Mouse (Mus musculus) forebrain, embryonic 13.5 days (tissue): ENCODE results near the gene Myo10. TPM values are rescaled to one million over a fixed set of nuclear protein-coding genes. Genes with fewer than 3 reads are reported as not detected.
A peak's percentile ranks its signal among the peaks of the same experiment; 100 is the strongest.

Source experiments
- ATAC-seq: fragments of 200-750 bp; cut with Nextera tagmentation; 2 replicates; pipeline ENCODE4 v1.8.0; 2017
- H3K27ac ChIP-seq: fragments of 300-500 bp; sonication (generic); 2 replicates; pipeline ENCODE4 v1.5.1; 2015; ENCODE audit warnings: inconsistent platforms, mild to moderate bottlenecking, moderate library complexity
- H3K27me3 ChIP-seq: fragments of 300-500 bp; sonication (generic); 2 replicates; pipeline ENCODE4 v1.6.1; 2015; ENCODE audit warnings: mild to moderate bottlenecking, inconsistent platforms
- H3K36me3 ChIP-seq: fragments of 300-500 bp; sonication (generic); 2 replicates; pipeline ENCODE4 v1.6.1; 2015; ENCODE audit warnings: mild to moderate bottlenecking, inconsistent platforms; ENCODE audit not compliant: poor library complexity, severe bottlenecking
- H3K4me1 ChIP-seq: fragments of 300-500 bp; sonication (generic); 2 replicates; pipeline ENCODE4 v1.6.1; 2015; ENCODE audit warnings: inconsistent platforms
- H3K4me2 ChIP-seq: fragments of 300-500 bp; sonication (generic); 2 replicates; pipeline ENCODE4 v1.6.1; 2015; ENCODE audit warnings: inconsistent platforms, mild to moderate bottlenecking, moderate library complexity
- H3K4me3 ChIP-seq: fragments of 300-500 bp; sonication (generic); 2 replicates; pipeline ENCODE4 v1.5.1; 2015; ENCODE audit warnings: mild to moderate bottlenecking, inconsistent platforms
- H3K9ac ChIP-seq: fragments of 300-500 bp; sonication (generic); 2 replicates; pipeline ENCODE4 v1.6.1; 2015; ENCODE audit warnings: mild to moderate bottlenecking, inconsistent platforms
- H3K9me3 ChIP-seq: fragments of 300-500 bp; sonication (generic); replicated peaks from 2 replicates; pipeline ENCODE4 v1.6.1; 2016; ENCODE audit warnings: inconsistent platforms
- WGBS: fragments of 180-500 bp; shearing (Covaris S2); methylation state at CpG from one replicate; pipeline ENCODE4 v1.1.7; 2015; 5-methylcytosine and 5-hydroxymethylcytosine counted together
- polyA plus RNA-seq: library from polyadenylated mRNA; unstranded; fragments of >200 nt; fragmentation: Nextera tagmentation; extraction: Ambion mirVana; gene quantifications from 2 replicates; pipeline ENCODE4 v1.2.1, GENCODE M21; 2015

Gene Myo10
- polyA plus RNA-seq, 1 experiment from 2014 or later: 61.4 TPM

DNA sequence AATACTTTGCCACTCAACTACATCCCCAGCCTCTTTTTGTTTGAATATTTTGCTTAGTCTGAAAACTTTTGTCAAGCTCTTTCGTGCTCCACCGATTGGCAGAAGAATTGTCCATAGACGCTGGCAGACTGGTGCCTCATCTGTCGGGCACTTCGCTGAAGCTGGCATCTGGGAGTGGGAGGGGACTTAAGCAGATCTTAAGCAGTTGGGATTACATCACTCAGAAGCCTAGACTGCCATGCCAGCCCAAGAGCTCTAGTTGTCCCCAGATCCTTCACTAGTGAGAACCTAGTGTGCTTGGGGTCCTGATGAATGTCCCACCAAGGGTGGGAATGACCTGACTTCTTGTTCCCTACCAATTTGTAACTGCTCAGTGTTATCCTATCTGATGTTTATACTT lies 138.0 kb downstream of the Myo10 start:
- ATAC-seq: peak; percentile 37
- WGBS: 11% methylated on average over 5 of the region's 5 CpGs
- Histone ChIP-seq H3K4me1 (peaks cover 89% of the 10 kb centered on the region), H3K4me3 (peak overlapping the region; percentile 33; the same call in 1 of the 2 replicates), H3K9ac (no peak overlapping the region), H3K36me3 (no peaks in the 10 kb centered on the region), H3K27ac (peak overlapping the region; percentile 96), H3K9me3 (no peaks in the 10 kb centered on the region), H3K27me3 (no peaks in the 10 kb centered on the region), H3K4me2 (peak overlapping the region; percentile 62)

DNA sequence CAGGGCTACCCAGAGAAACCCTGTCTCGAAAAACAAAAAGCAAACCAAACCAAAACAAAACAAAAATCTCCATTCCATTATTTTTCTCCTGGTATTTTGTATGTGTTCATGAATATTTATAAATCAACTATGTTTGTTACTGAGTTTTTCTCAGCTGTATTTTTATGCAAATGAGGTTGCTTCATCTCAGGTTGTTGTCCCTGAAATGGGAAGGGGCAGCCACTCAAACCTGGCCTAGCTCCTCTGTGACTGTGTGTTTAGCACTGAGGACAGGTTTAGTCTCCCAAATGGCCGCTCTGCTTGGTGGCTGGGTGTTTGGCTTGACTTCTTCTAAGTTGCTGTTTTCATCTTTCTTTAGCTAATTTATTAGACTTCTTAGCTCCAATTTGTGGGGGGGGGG lies 138.7 kb downstream of the Myo10 start:
- 16% methylated on average over 2 of the region's 2 CpGs for WGBS
- H3K4me3 ChIP-seq: peak overlapping the region; percentile 20
- ATAC-seq: no peak
- H3K27ac ChIP-seq: peak overlapping the region; percentile 96
- H3K4me2 ChIP-seq: peak overlapping the region; percentile 62
- H3K9me3 ChIP-seq: no peaks in the 10 kb centered on the region
- H3K4me1 ChIP-seq: peaks cover 91% of the 10 kb centered on the region
- no peaks in the 10 kb centered on the region for H3K36me3 ChIP-seq
- H3K27me3 ChIP-seq: no peaks in the 10 kb centered on the region
- H3K9ac ChIP-seq: 0 out of 2 replicates have a peak overlapping the region, but pooled peaks have one; percentile 47

DNA sequence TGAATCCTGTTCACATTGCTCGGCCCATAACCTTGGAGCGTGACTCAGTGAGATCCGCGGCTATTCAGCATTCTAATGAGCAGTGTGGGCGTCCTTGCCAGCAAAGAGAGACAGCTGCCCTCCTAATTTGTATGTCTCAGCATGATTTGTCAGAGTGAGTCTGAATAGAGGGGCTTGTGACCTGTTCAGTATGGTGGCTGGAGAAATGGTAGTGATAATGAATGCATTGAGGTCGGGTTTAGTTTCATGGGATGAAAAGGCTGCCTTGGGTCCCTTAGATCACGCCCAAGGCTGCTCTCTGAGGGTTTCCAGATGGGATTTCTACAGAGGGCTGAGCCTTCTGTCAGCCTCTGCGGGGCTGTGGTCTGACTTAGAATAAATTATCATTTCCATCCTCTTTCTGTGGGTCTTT lies 139.5 kb downstream of the Myo10 start:
- Histone ChIP-seq H3K4me1 (peaks cover 87% of the 10 kb centered on the region), H3K4me3 (peak overlapping the region; percentile 20), H3K9ac (peak overlapping the region; percentile 47; the same call in 1 of the 2 replicates), H3K4me2 (peak overlapping the region; percentile 62), H3K9me3 (no peaks in the 10 kb centered on the region), H3K27me3 (no peaks in the 10 kb centered on the region), H3K27ac (peak overlapping the region; percentile 96), H3K36me3 (no peaks in the 10 kb centered on the region)
- peak; percentile 82 for ATAC-seq
- 4% methylated on average over 8 of the region's 8 CpGs for WGBS

DNA sequence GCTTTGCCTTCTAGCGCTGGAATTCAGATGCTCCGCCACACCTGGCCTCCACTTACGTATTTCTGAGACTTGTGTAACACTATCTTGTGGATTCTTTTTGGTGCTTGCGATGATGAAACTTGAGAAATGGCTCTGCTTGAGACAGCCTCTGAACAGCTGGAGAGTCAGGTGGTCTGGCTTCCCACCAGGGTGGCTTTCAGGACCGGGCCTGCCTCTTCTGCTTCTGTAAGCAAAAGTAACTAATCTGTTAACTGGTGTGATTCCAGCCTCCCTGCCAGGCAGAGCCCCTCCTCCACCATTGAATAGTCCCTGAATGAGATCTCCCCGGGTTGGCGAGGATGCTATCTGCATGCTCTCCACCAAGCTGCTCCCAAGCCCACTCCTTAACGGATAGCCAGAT lies 140.0 kb downstream of the Myo10 start:
- Histone ChIP-seq H3K4me3 (peak overlapping the region; percentile 5), H3K9ac (peak overlapping the region; percentile 41; the same call in 1 of the 2 replicates), H3K4me1 (peaks cover 87% of the 10 kb centered on the region), H3K9me3 (no peaks in the 10 kb centered on the region), H3K4me2 (peak overlapping the region; percentile 62), H3K27ac (peak overlapping the region; percentile 96), H3K36me3 (no peaks in the 10 kb centered on the region), H3K27me3 (no peaks in the 10 kb centered on the region)
- 2% methylated on average over 8 of the region's 8 CpGs for WGBS
- ATAC-seq: peak; percentile 69

DNA sequence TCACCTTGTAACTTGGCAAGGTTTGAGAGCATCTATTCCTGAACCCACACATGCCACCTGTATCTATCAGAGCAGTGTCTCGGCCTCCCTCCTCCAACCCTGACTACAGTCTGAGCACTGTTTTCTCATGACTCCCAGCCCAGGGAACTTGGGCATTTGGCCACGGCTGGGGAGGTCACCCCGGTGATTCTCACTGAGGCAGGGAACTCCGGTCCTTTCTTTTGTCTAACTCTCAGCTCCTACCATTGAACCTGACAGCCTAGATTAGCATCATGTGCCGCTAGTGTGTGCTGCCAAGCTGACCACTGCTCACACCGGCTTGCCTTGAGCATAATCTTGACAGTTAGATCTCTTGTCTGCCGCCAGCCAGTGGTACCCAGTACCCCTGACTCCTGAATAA lies 140.8 kb downstream of the Myo10 start:
- peak overlapping the region; percentile 5 for H3K4me3 ChIP-seq
- no peaks in the 10 kb centered on the region for H3K9me3 ChIP-seq
- H3K4me1 ChIP-seq: peaks cover 89% of the 10 kb centered on the region
- peak overlapping the region; percentile 62 for H3K4me2 ChIP-seq
- H3K9ac ChIP-seq: peak overlapping the region; percentile 41
- 19% methylated on average over 7 of the region's 7 CpGs for WGBS
- no peak for ATAC-seq
- no peaks in the 10 kb centered on the region for H3K27me3 ChIP-seq
- peak overlapping the region; percentile 96 for H3K27ac ChIP-seq
- no peaks in the 10 kb centered on the region for H3K36me3 ChIP-seq

DNA sequence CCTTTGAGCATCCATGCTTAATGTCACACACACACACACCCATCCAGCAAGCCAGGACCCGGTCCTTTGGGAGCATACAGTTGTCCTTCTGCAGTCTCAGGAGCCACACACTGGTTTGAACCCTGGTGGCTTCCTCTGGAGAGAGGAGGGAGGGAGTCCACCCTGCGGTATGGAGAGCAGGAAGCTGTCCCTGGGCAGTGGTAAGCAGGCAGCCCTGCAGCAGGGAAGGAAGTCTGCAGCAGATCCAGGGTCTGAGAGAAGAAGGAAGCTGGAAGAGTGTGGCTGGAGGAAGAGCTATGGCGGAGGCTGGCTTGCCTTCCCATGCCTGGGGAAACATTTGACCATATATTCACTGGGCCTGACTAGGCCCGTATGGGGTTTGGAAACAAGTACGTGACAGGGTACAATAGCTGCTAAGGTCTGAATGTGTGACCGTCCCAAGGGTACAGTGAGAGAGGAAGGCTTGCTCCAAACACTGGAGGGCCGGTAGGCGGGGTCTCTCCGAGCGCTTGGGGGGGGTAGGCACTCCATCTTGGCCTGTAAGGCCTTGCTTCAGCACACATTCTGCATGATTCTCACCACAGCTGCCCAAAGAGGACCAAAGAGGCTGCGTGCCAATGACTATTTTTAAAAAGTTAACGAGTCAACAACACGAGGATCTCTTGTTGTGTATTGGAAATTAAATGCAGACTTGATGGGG lies 142.5 kb downstream of the Myo10 start:
- H3K4me1 ChIP-seq: peaks cover 89% of the 10 kb centered on the region
- H3K4me3 ChIP-seq: no peak overlapping the region
- no peak for ATAC-seq
- no peaks in the 10 kb centered on the region for H3K27me3 ChIP-seq
- H3K4me2 ChIP-seq: peak overlapping the region; percentile 62
- H3K36me3 ChIP-seq: no peaks in the 10 kb centered on the region
- 52% methylated on average over 13 of the region's 13 CpGs for WGBS
- peak overlapping the region; percentile 1; the same call in 1 of the 2 replicates for H3K9ac ChIP-seq
- peak overlapping the region; percentile 96 for H3K27ac ChIP-seq
- no peaks in the 10 kb centered on the region for H3K9me3 ChIP-seq

DNA sequence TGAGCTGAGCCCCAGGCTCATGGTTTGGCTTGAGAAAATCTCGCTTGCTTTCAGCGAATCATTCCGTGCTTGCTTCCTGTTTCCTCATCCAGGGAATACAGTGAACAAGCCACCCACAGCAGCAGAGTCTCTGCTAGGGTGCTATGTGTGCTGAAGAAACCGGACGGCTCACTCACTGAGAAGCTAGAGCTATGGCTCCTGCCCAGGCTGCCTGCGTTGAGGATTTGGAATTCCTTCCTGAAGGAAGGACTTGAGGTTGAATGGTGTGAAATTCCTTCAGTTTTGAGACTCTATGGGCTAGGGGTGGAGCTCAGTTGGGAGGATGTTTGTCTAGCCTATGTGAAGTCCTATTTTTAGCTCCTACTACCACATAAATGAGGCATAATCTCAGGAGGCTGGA lies 145.5 kb downstream of the Myo10 start:
- Histone ChIP-seq H3K4me2 (no peak overlapping the region), H3K36me3 (no peaks in the 10 kb centered on the region), H3K4me1 (peaks cover 67% of the 10 kb centered on the region), H3K9ac (no peak overlapping the region), H3K27me3 (no peaks in the 10 kb centered on the region), H3K9me3 (no peaks in the 10 kb centered on the region), H3K27ac (peak overlapping the region; percentile 17; the same call in 1 of the 2 replicates), H3K4me3 (no peak overlapping the region)
- ATAC-seq: no peak
- 70% methylated on average over 6 of the region's 6 CpGs for WGBS

DNA sequence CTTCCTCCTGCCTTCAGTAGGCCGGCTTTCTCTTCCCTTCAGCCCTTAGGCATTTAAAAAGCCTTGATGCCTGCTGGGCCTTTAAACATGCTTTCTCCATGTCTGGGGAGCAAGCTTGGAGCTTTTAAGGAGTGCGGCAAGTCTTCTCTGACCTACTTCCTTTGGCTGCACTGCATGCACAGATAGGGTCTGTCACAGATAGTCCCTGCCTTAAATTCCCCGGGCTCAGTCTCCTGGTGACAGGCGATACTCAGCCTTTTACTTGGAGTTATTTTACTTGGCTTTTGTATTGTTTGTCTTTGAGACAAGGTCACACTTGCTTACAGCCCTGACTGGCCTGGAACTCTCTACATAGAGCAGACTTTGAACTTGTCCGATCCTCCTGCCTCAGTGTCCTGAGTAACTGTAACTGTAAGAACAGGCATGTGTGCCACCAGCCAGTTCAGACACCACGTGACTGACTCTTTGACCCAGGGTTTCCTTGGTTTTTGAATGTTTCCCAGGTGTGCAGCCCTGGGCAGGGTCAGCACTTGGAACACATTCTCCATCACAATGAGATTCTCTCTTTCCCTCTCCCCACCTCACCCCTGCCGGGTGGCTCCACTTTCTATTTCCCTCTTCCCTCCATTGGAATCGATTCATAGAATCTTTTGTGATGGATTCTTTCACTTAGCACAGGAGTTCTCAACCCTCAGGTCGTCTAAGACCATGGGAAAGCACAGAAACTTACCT lies 147.4 kb downstream of the Myo10 start:
- H3K36me3 ChIP-seq: no peaks in the 10 kb centered on the region
- H3K4me2 ChIP-seq: no peak overlapping the region
- H3K4me3 ChIP-seq: no peak overlapping the region
- peaks cover 66% of the 10 kb centered on the region for H3K4me1 ChIP-seq
- no peak for ATAC-seq
- 46% methylated on average over 9 of the region's 9 CpGs for WGBS
- H3K9me3 ChIP-seq: no peaks in the 10 kb centered on the region
- no peak overlapping the region for H3K27ac ChIP-seq
- no peaks in the 10 kb centered on the region for H3K27me3 ChIP-seq
- no peak overlapping the region for H3K9ac ChIP-seq

DNA sequence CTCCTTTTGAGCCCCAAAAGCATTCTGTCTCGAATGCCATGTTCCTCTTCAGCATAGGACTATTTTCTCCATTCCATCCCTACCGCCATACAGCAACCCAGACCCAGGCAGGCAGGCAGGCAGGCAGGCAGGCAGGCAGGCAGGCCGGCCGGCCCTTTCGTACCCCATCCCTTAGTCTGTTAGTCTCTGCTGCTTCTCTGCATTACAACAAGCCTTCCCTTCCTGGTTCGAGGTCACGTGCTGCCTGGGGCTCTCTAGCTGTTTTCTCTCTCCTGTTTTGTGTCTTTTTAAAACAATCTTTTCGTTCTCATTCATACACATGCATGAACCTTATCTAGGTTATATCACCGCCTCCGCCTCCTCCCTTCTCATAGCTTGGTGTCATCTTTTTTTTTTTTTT lies 149.5 kb downstream of the Myo10 start:
- ATAC-seq: no peak
- no peaks in the 10 kb centered on the region for H3K27me3 ChIP-seq
- no peak overlapping the region for H3K4me2 ChIP-seq
- peak overlapping the region; percentile 54; the same call in 1 of the 2 replicates for H3K27ac ChIP-seq
- WGBS: 79% methylated on average over 10 of the region's 10 CpGs
- H3K36me3 ChIP-seq: no peaks in the 10 kb centered on the region
- peaks cover 70% of the 10 kb centered on the region for H3K4me1 ChIP-seq
- H3K9me3 ChIP-seq: no peaks in the 10 kb centered on the region
- no peak overlapping the region for H3K9ac ChIP-seq
- H3K4me3 ChIP-seq: no peak overlapping the region

DNA sequence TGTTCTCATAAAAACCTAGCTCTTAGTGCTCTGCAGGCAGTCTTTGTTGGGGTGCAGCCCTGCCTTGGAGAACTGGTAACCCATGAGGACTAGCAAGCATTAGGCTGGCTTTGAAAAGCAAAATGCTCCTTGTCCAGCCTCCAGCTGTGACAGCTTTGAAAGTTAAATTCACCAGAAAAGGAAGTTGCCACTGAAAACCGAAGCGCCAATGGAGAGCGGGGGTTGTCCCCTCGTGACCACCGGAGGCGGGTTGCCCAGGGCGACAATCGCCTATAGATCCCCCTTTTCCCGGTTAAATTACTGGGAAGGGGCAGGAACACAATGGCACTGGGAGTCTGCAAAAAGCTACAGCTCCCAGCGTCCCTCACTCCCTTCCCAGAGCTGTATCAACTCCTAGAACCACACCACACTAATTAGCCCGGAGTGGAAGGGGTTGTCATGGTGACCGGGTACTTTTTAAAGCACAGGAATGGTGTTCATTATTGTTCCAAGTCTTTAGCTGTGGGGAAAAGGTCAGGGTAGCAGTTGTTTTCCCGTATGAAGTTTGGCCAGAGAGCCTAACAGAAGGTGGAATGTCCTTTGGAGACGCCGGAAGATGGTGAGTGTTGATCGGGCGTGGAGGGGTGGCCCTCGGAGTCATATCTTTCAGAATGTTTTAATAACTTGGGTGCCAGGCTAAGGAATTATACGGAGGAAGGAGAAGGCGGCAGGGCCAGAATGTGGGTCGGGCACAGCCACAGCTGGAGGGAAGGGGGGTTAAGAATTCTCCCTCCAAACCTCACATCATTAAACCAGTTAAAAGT lies 151.6 kb downstream of the Myo10 start:
- 0% methylated on average over 21 of the region's 21 CpGs for WGBS
- Histone ChIP-seq H3K27ac (peak overlapping the region; percentile 96), H3K9me3 (no peaks in the 10 kb centered on the region), H3K4me1 (peaks cover 69% of the 10 kb centered on the region), H3K27me3 (no peaks in the 10 kb centered on the region), H3K4me3 (peak overlapping the region; percentile 42), H3K9ac (peak overlapping the region; percentile 65), H3K4me2 (peak overlapping the region; percentile 64), H3K36me3 (peaks cover 17% of the 10 kb centered on the region)
- ATAC-seq: peak; percentile 90

DNA sequence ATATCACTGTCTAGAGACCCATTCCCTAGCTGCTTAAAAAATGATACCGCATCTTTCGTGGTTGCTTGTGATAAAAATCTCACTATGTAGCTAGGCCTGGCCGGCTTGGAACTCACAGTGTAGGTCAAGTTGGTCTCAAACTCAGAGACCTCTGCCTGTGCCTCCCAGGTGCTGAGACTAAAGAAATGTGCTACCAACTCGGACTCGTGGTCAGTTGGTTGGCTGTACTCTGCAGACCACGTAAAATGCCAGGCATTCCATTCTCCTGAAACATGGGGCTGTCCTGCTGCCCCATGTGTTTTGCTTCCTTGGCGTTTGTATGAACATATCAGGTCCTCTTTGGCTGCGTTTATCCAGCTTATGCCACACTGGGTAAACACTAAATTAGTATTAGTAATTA lies 156.6 kb downstream of the Myo10 start:
- no peak for ATAC-seq
- Histone ChIP-seq H3K9ac (no peak overlapping the region), H3K27ac (no peak overlapping the region), H3K36me3 (peaks cover 64% of the 10 kb centered on the region), H3K4me3 (no peak overlapping the region), H3K4me1 (peaks cover 53% of the 10 kb centered on the region), H3K4me2 (no peak overlapping the region), H3K9me3 (no peaks in the 10 kb centered on the region), H3K27me3 (no peaks in the 10 kb centered on the region)
- WGBS: 57% methylated on average over 8 of the region's 8 CpGs
